Mouse (Mus musculus) activated CD4-positive, CD25-positive, alpha-beta regulatory T cell, adult 4 months (primary cell): ENCODE measurements around the gene Dguok. TPM values are rescaled to one million over a fixed set of nuclear protein-coding genes. Genes with fewer than 3 reads are reported as not detected.
A peak's percentile ranks its signal among the peaks of the same experiment; 100 is the strongest.

Experiments used
- ATAC-seq: one replicate; pipeline ENCODE4 v1.8.0; 2017
- polyA plus RNA-seq, 2 experiments: library from polyadenylated mRNA; unstranded; fragments of 100-300 nt; shearing (Covaris generic); gene quantifications; one replicate each; pipeline ENCODE4 v1.2.1; 2017

Gene Dguok
- polyA plus RNA-seq, 2 experiments from 2014 or later: 65.1 to 79.0 TPM

GRCm38 (mm10) chr6:83455328-83456130 lies 51.2 kb downstream of the Dguok start:
- no peak for ATAC-seq

- no peak for ATAC-seq
Observed at GRCm38 (mm10) chr6:83453706-83454105, 53.1 kb downstream of the Dguok start.

GRCm38 (mm10) chr6:83450451-83451303 lies 56.1 kb downstream of the Dguok start:
- no peak for ATAC-seq

GRCm38 (mm10) chr6:83449440-83449839 lies 57.3 kb downstream of the Dguok start:
- no peak for ATAC-seq

- peak; percentile 60 for ATAC-seq
Observed at GRCm38 (mm10) chr6:83448911-83449310, 57.9 kb downstream of the Dguok start.

GRCm38 (mm10) chr6:83447031-83447430 lies 59.7 kb downstream of the Dguok start:
- no peak for ATAC-seq

GRCm38 (mm10) chr6:83445796-83446195 lies 61.0 kb downstream of the Dguok start:
- no peak for ATAC-seq

- ATAC-seq: no peak
Observed at GRCm38 (mm10) chr6:83443441-83444340, 63.1 kb downstream of the Dguok start.

GRCm38 (mm10) chr6:83442639-83443038 lies 64.1 kb downstream of the Dguok start:
- no peak for ATAC-seq

- peak; percentile 74 for ATAC-seq
Observed at GRCm38 (mm10) chr6:83441259-83442061, 65.3 kb downstream of the Dguok start.

GRCm38 (mm10) chr6:83440510-83441258 lies 66.1 kb downstream of the Dguok start:
- peak; percentile 38 for ATAC-seq

GRCm38 (mm10) chr6:83440197-83440509 lies 66.6 kb downstream of the Dguok start:
- no peak for ATAC-seq

GRCm38 (mm10) chr6:83439781-83440180 lies 67.0 kb downstream of the Dguok start:
- ATAC-seq: no peak

GRCm38 (mm10) chr6:83439119-83439767 lies 67.5 kb downstream of the Dguok start:
- no peak for ATAC-seq

GRCm38 (mm10) chr6:83438584-83438983 lies 68.2 kb downstream of the Dguok start:
- ATAC-seq: no peak

- no peak for ATAC-seq
Observed at GRCm38 (mm10) chr6:83437802-83438201, 69.0 kb downstream of the Dguok start.

GRCm38 (mm10) chr6:83437225-83437624 lies 69.5 kb downstream of the Dguok start:
- peak; percentile 25 for ATAC-seq

- no peak for ATAC-seq
Observed at GRCm38 (mm10) chr6:83436547-83436946, 70.2 kb downstream of the Dguok start.

- ATAC-seq: no peak
Observed at GRCm38 (mm10) chr6:83435174-83435573, 71.6 kb downstream of the Dguok start.

- no peak for ATAC-seq
Observed at GRCm38 (mm10) chr6:83433546-83433945, 73.2 kb downstream of the Dguok start.

- ATAC-seq: no peak
Observed at GRCm38 (mm10) chr6:83432966-83433365, 73.8 kb downstream of the Dguok start.
